Mouse (Mus musculus) adrenal gland, adult 18-20 months (tissue): ENCODE data around the gene Olfr1342. TPM values are rescaled to one million over a fixed set of nuclear protein-coding genes. Genes with fewer than 3 reads are reported as not detected.

Experiments
- DNase-seq, 2 experiments: peaks; one replicate each; pipeline ENCODE4 v3.0.0; 2021 to 2022; ENCODE audit warnings: low spot score in 2 of 2
- long read RNA-seq, 2 experiments: library from polyadenylated mRNA; stranded (forward); transcript quantifications; one replicate each; pipeline ENCODE4 v2.0.0; 2021
- total RNA-seq, 2 experiments: library from RNA; stranded (reverse); gene quantifications; 1 replicate in 1 of 2; 2 replicates in 1 of 2; pipeline ENCODE4 v1.2.3; 2021

The Olfr1342 gene
- total RNA-seq: not detected
- long read RNA-seq, experiment 1: 0 reads
- long read RNA-seq, experiment 2: 0 reads

DNA sequence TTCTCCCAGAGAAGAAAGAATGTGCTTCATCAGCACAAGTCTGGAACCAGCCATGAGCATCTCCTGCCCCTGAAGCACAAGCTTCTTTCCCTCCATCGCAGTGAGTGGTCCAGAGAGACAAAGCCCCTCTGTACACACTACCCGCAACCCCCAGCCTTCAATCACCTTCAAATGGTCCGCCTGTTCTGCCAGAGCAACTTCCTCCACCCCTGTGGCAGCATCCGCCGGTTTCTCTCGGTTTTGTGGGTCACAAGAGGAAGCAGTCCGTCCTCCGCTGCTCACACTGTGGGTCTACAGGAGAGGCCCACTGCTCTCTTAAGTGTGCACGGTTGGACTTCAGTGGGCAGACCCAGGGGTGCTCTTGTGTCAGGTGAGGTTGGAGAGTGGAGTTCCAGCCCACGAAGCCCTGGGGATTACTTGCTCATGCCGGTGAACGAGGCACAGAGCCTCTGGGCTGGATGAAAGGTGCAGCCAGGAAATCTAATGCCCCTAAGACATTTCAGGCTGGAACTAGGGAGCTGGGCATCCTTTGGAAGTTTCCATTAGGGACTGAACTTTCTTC is at the start of gene Olfr1342:
TSS of gene Olfr1342 (minus strand) at position 345 of the 562 bp plus-strand sequence.
- DNase-seq: no peak

DNA sequence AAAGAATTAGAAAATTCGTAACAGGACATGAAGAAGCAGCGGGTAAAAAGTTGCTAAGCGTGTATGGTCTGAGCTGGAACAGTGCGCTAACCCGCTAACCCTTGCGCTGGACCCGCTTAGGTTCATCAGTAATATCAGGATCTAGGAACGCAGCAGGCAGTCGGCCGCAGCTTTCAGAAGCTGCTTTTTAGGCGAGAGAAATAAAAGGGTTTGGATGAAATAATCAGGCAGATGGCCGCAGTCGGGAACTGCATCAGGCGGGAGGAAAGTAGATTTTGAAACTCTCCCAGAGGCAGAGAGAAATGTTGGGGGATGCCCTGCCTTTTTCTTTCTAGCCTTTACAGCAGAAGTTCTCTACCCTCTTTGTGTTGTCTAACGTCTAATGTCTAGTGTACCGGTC is 49.3 kb upstream of the Olfr1342 start:
- DNase-seq: no peak

DNA sequence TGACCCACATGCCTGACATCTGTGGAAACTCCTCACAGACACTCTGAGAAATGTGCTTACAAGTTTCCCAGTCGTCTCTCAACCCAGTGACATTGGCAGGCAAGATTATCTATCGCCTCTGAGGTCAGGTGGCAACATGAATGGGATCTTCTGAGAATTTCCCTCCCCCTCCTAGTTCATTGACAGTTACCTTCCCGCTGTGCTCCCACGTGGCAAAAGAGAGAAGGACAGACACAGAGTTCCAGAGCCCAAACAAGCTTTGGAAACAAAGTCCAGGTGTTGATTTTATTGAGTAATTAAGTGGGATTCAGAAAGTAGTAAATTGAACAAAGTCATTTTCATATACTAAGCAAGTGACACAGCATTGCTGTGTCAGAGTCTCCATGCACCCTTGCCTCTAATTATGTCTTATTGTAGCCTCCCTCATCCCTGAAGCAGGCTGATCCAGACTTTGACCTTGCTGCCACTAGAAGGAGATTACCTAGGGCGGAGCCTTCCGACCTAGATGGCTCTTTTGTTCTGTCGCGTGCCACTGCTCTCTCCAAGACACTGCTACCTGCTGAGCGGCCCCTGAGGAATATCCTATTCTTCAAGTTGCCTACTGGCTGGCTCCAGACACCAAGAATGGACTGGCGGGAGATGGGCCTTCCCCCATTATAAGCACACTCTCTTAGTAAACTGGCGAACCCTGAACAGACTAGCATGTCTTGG is 48.6 kb upstream of the Olfr1342 start:
- no peak for DNase-seq

- DNase-seq: no peak
Measured at GRCm38 (mm10) chr4:118739574-118739973, 47.0 kb upstream of the Olfr1342 start.

DNA sequence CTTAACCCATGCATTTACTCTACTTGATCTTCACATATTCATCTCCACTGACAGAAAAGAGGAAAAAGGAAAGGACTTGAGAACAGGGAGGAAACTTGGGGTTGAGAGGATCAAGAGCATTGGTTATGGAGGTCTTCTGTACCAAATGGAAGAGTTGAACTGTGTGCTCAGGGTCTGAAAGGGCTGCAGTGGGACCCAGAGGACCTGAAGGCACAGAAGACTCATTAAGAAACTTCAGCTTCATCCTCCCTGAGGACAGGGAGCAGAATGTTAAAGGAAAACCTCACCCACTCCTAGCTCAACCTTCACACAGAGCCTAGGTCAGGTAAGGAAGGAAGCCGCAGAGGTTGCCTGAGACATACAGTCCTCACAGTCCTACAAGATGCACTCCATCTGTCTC is 39.3 kb upstream of the Olfr1342 start, which contains the start of gene Olfr1339:
TSS of gene Olfr1339 (plus strand) at position 301 of the 400 bp plus-strand sequence.
- no peak for DNase-seq

DNA sequence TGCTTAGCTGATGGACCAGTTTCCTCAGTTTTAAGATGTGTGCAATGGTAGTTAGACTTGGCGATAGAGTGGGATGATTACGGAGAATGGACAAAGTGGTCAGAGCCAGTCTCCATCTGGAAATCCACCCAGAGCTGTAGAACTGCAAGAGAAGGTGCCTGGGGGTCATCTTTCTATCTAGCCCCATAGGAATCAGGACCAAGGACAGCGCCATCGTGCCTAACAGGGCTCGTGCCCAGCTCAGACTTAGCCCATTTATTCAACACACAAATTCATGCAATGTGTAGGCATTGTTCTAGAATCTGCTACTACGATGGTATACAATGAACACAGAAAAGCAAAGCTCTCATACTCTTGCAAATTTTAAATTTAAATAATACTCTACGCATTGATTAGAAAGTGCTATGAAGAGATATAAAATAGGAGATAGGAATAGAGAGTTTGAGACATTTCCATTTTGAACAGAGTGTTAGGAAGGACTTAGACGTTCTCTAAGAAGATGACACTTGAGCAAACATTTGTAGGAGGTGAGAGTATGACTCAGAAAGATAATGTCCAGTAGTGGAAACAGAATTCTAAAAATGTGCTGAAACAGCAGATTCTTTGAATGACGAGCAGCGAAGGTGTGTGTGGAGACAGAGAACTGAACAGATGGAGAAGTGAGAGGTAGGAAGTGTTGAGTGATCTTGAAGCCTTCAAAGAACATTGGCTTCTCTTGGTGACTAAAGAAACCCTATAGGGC is 29.4 kb upstream of the Olfr1342 start:
- DNase-seq: peak in 1 of 2 experiments; percentile 2

DNA sequence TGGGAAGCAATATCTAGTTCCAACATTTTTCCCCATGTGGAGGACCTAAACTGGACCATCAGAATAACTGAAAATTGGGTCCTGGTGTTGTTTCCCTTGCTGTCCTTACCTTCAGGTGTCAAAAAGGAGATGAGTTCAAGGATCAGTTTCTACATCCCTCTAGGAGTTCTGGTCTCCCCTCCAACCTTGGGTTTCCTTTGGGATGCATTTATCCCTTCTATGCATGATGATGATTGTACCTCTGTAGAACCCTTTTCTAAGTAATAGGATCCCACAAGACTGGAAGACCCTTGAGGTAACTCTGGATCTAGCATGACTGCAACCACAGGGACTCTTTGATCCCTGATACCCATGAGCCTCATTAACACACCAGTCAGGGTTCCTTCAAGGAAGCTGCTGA is 27.3 kb upstream of the Olfr1342 start, which contains the start of gene Olfr1340:
TSS of gene Olfr1340 (plus strand) at position 301 of the 400 bp plus-strand sequence.
- DNase-seq: no peak

DNA sequence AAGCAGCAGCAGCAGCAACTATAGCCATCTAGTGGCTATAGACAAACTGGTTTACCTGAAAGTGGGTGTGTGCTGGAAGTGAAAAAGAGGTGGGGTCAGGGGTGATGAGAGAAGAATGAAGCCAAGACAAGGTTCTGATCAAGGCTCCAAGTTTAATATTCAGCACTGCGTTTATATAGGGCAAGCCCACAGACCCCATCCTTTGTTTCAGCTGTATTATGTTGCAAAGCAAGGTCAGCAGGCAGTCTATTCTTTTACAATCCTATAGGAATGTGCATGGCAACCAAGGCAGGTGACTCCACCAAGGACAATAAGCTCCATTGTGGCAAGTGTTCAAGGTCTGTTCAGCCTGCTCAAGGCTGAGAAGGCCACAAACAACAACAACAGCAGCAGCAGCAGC is 19.1 kb upstream of the Olfr1342 start:
- DNase-seq: no peak

GRCm38 (mm10) chr4:118708086-118708485 is 15.5 kb upstream of the Olfr1342 start:
- no peak for DNase-seq

- no peak for DNase-seq
Measured at GRCm38 (mm10) chr4:118703223-118703622, 10.7 kb upstream of the Olfr1342 start, which contains the start of gene Olfr1341. Gene Olfr1341, plus strand, starts transcription at chr4:118703523.

DNA sequence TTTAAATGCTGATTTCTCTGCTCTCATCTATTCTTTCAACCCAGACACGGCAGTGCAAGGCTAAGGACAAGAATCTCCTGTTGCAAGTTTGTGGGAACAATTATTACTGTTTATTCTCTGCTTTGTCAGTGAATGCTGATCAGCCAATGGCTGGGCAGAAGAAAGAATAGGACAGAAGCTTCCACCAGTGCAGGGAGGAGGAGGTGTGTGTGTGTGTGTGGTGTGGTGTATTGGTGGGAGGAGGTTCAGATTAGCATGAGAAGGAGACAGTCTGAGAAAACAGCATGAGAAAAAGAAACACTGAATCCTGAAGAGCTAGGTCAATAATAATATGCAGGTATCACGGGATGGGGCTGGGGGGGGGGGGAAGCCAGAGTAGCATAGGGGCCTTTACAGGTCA is 1.3 kb upstream of the Olfr1342 start:
- no peak for DNase-seq

- no peak for DNase-seq
Measured at GRCm38 (mm10) chr4:118687086-118687485, 5.5 kb downstream of the Olfr1342 start.

- DNase-seq: no peak
Measured at GRCm38 (mm10) chr4:118658652-118659051, 33.9 kb downstream of the Olfr1342 start, which contains the start of gene Olfr62. Gene Olfr62, plus strand, starts transcription at chr4:118658952.

GRCm38 (mm10) chr4:118645234-118645633 is 47.3 kb downstream of the Olfr1342 start:
- DNase-seq: peak; percentile 42 to 46

DNA sequence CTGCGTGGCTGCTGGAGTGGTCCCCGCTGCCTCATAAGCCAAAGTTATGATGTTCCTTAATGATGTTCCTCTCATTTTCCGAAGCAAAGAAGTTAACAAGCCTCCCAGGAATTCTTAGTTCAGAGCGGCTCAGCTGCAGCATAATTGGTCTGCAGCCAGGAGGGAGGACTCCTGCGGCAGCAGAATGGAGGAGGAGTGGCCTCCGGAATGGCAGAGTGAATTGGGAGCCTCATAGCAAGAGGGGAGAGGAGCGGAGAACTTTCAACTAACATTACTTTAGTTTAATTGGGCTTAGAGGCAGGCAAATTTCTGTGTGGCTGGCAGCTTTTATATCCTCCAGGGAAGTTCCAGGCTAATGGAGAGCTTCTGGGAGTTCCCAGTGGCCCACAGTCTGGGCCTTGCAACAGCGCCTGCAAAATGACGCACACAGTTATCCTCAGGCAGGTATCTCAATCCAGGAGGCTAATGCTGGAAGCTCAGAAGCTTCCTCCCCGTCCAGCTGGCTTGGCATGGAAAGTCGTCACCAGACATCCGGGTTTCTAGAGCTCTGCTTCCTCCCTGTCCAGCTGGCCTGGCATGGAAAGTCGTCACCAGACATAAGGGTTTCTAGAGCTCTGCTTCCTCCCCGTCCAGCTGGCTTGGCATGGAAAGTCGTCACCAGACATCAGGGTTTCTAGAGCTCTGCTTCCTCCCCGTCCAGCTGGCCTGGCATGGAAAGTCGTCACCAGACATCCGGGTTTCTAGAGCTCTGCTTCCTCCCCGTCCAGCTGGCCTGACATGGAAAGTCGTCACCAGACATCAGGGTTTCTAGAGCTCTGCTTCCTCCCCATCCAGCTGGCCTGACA is 50.0 kb downstream of the Olfr1342 start:
- DNase-seq: no peak

Other genes starting within 250 kb of the Olfr1342 start
- under 1 TPM in 1 of 2 experiments, not detected in 1; 0.22 TPM for gene Mpl, start 235.2 kb downstream of the Olfr1342 start, total RNA-seq
- 10 to 100 TPM; 36.1 to 41.7 TPM for gene Tie1, start 202.7 kb downstream of the Olfr1342 start, total RNA-seq
- gene 2610528J11Rik, start 165.8 kb downstream of the Olfr1342 start, total RNA-seq: not detected
- gene Tmem125, start 148.7 kb downstream of the Olfr1342 start, total RNA-seq: not detected
- gene Cfap57, start 72.0 kb downstream of the Olfr1342 start, total RNA-seq: not detected
- gene Ebna1bp2, start 72.0 kb downstream of the Olfr1342 start, total RNA-seq: 10 to 100 TPM; 75.6 to 76.0 TPM
- not detected for gene Olfr62, start 33.8 kb downstream of the Olfr1342 start, total RNA-seq
- not detected for gene Olfr1341, start 10.8 kb upstream of the Olfr1342 start, total RNA-seq
- gene Olfr1340, start 27.4 kb upstream of the Olfr1342 start, total RNA-seq: not detected
- not detected for gene Olfr1339, start 39.4 kb upstream of the Olfr1342 start, total RNA-seq
- not detected for gene Olfr1338, start 66.0 kb upstream of the Olfr1342 start, total RNA-seq
- gene Olfr1337, start 89.8 kb upstream of the Olfr1342 start, total RNA-seq: not detected
- gene Olfr1335, start 117.2 kb upstream of the Olfr1342 start, total RNA-seq: not detected
- gene Olfr1333, start 143.5 kb upstream of the Olfr1342 start, total RNA-seq: not detected
- not detected for gene Olfr1331, start 171.9 kb upstream of the Olfr1342 start, total RNA-seq
- not detected for gene Olfr1330, start 195.8 kb upstream of the Olfr1342 start, total RNA-seq
- gene Olfr1329, start 224.7 kb upstream of the Olfr1342 start, total RNA-seq: not detected
- not detected for gene Olfr1328, start 245.9 kb upstream of the Olfr1342 start, total RNA-seq